Mouse (Mus musculus) E14TG2a.4 (cell line): ENCODE results near the gene Fgd3.

Experiments used
- CTCF ChIP-seq: conservative IDR thresholded peaks from 2 replicates; pipeline ENCODE4 v1.5.1; 2014; ENCODE audit warnings: low read length
- NANOG ChIP-seq: IDR thresholded peaks from 2 replicates; pipeline ENCODE4 v1.6.1; 2014; ENCODE audit warnings: borderline replicate concordance, low read length, mixed read lengths
- POU5F1 ChIP-seq: IDR thresholded peaks from 2 replicates; pipeline ENCODE4 v1.6.1; 2014; ENCODE audit warnings: low read length, borderline replicate concordance

- TF ChIP-seq CTCF (peak; percentile 51), NANOG (no peak), POU5F1 (no peak)
Observed at GRCm38 (mm10) chr13:49234711-49235110, 85.4 kb downstream of the Fgd3 start.
